Mouse (Mus musculus) embryonic facial prominence, embryonic 14.5 days (tissue): ENCODE data around the gene Kcnq4. TPM values are rescaled to one million over a fixed set of nuclear protein-coding genes. Genes with fewer than 3 reads are reported as not detected.

Experiments
- ATAC-seq: fragments of 200-750 bp; cut with Nextera tagmentation; 2 replicates; pipeline ENCODE4 v1.8.0; 2017; ENCODE audit warnings: low read depth, moderate number of reproducible peaks, moderate TSS enrichment
- DNase-seq: peaks from one replicate; pipeline ENCODE4 v3.0.0-alpha.2; 2015; ENCODE audit warnings: low spot score
- H3K27ac ChIP-seq: fragments of 300-500 bp; sonication (generic); replicated peaks from 2 replicates; pipeline ENCODE4 v1.5.1; 2014; ENCODE audit warnings: low read depth, mild to moderate bottlenecking, low read length, moderate library complexity
- H3K27me3 ChIP-seq: fragments of 300-500 bp; sonication (generic); replicated peaks from 2 replicates; pipeline ENCODE4 v1.6.1; 2014; ENCODE audit warnings: low read length; ENCODE audit not compliant: control insufficient read depth, insufficient read depth
- H3K36me3 ChIP-seq: fragments of 300-500 bp; sonication (generic); 2 replicates; pipeline ENCODE4 v1.6.1; 2014; ENCODE audit warnings: low read length, mixed read lengths; ENCODE audit not compliant: control insufficient read depth, insufficient read depth
- H3K4me1 ChIP-seq: fragments of 300-500 bp; sonication (generic); 2 replicates; pipeline ENCODE4 v1.6.1; 2014; ENCODE audit warnings: antibody characterized with exemption, low read length; ENCODE audit not compliant: control insufficient read depth, insufficient read depth
- H3K4me2 ChIP-seq: fragments of 300-500 bp; sonication (generic); 2 replicates; pipeline ENCODE4 v1.6.1; 2014; ENCODE audit warnings: low read depth, mild to moderate bottlenecking, low read length, moderate library complexity, mixed read lengths
- H3K4me3 ChIP-seq: fragments of 300-500 bp; sonication (generic); 2 replicates; pipeline ENCODE4 v1.5.1; 2014; ENCODE audit warnings: low read depth, mild to moderate bottlenecking, low read length
- H3K9ac ChIP-seq: fragments of 300-500 bp; sonication (generic); 2 replicates; pipeline ENCODE4 v1.6.1; 2014; ENCODE audit warnings: low read depth, mild to moderate bottlenecking, low read length, moderate library complexity, mixed read lengths
- H3K9me3 ChIP-seq: fragments of 300-500 bp; sonication (generic); 2 replicates; pipeline ENCODE4 v1.6.1; 2016; ENCODE audit warnings: low read length; ENCODE audit not compliant: control insufficient read depth
- WGBS: fragments of 180-500 bp; shearing (Covaris S2); extraction: QIAGEN DNeasy Blood & Tissue Kit; methylation state at CpG from one replicate; pipeline ENCODE4 v1.1.7; 2014; 5-methylcytosine and 5-hydroxymethylcytosine counted together
- polyA plus RNA-seq: library from polyadenylated mRNA; unstranded; fragments of >200 nt; fragmentation: Nextera tagmentation; extraction: Ambion mirVana; gene quantifications from 2 replicates; pipeline ENCODE4 v1.2.1, GENCODE M21; 2014

The Kcnq4 gene
- polyA plus RNA-seq, 1 experiment from 2014 or later, result 3.2 TPM

- ATAC-seq (no peak), DNase-seq (peak; percentile 16)
- Histone ChIP-seq H3K9ac (no peak overlapping the region), H3K36me3 (no peaks in the 10 kb centered on the region), H3K9me3 (no peaks in the 10 kb centered on the region), H3K27ac (no peak overlapping the region), H3K4me3 (no peak overlapping the region), H3K4me2 (peak overlapping the region; percentile 100), H3K27me3 (peaks cover 30% of the 10 kb centered on the region), H3K4me1 (no peaks in the 10 kb centered on the region)
- WGBS, result 56% methylated on average over 7 of the region's 7 CpGs
Observed at GRCm38 (mm10) chr4:120665782-120666181, 82.6 kb downstream of the Kcnq4 start.

- Histone ChIP-seq H3K9ac (no peak overlapping the region), H3K9me3 (no peaks in the 10 kb centered on the region), H3K4me1 (no peaks in the 10 kb centered on the region), H3K4me2 (no peak overlapping the region), H3K27me3 (peaks cover 30% of the 10 kb centered on the region), H3K27ac (no peak overlapping the region), H3K4me3 (no peak overlapping the region), H3K36me3 (no peaks in the 10 kb centered on the region)
- DNase-seq, result no peak
- no peak for ATAC-seq
- WGBS, result 38% methylated on average over 4 of the region's 4 CpGs
Observed at GRCm38 (mm10) chr4:120665144-120665700, 83.2 kb downstream of the Kcnq4 start.

- 63% methylated on average over 2 of the region's 2 CpGs for WGBS
- no peak for ATAC-seq
- H3K27me3 ChIP-seq, result peaks cover 30% of the 10 kb centered on the region
Observed at GRCm38 (mm10) chr4:120664601-120665000, 83.8 kb downstream of the Kcnq4 start.

DNA sequence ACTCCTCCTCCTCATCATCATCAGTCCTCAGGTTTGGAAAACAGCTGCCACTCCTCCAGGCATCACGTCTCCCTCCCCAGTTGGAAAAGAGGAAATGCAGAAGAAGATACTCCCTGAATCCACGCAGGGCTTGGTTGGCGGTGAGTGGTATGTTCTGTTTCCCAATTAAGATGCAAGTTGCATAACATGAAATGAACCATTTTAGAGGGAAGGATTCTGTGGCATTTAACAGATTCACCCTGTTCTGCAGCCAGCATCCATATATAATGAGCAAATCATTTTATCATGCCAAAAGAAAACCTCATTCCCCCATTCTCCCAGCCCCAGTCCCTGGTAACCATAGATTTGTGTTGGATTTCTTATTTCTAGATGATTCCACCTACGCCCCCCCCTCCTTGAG lies 87.9 kb downstream of the Kcnq4 start:
- no peak for ATAC-seq
- Histone ChIP-seq H3K27me3 (no peaks in the 10 kb centered on the region; the same call in 1 of the 2 replicates), H3K27ac (no peak overlapping the region), H3K9me3 (no peaks in the 10 kb centered on the region), H3K4me2 (no peak overlapping the region), H3K4me3 (no peak overlapping the region), H3K36me3 (no peaks in the 10 kb centered on the region), H3K9ac (no peak overlapping the region), H3K4me1 (no peaks in the 10 kb centered on the region)
- WGBS, result 69% methylated on average over 4 of the region's 4 CpGs
- DNase-seq, result no peak

More at GRCm38 (mm10) chr4:120664601-120665000, 83.8 kb downstream of the Kcnq4 start:
- H3K4me1 ChIP-seq, result no peaks in the 10 kb centered on the region
- H3K4me2 ChIP-seq, result no peak overlapping the region
- H3K27ac ChIP-seq, result no peak overlapping the region
- no peak overlapping the region for H3K4me3 ChIP-seq
- H3K9ac ChIP-seq, result no peak overlapping the region
- no peaks in the 10 kb centered on the region for H3K36me3 ChIP-seq
- H3K9me3 ChIP-seq, result no peaks in the 10 kb centered on the region
- DNase-seq, result no peak

GRCm38 (mm10) chr4:120655898-120656297 lies 92.5 kb downstream of the Kcnq4 start:
- H3K9ac ChIP-seq, result no peak overlapping the region
- no peaks in the 10 kb centered on the region for H3K9me3 ChIP-seq
- H3K27me3 ChIP-seq, result peaks cover 4% of the 10 kb centered on the region; the same call in 1 of the 2 replicates
- H3K27ac ChIP-seq, result no peak overlapping the region
- WGBS, result 67% methylated on average over 8 of the region's 8 CpGs
- ATAC-seq (no peak), DNase-seq (no peak)
- H3K4me1 ChIP-seq, result no peaks in the 10 kb centered on the region
- H3K4me2 ChIP-seq, result no peak overlapping the region
- H3K4me3 ChIP-seq, result no peak overlapping the region
- H3K36me3 ChIP-seq, result no peaks in the 10 kb centered on the region

- Histone ChIP-seq H3K9me3 (no peaks in the 10 kb centered on the region), H3K27me3 (peaks cover 42% of the 10 kb centered on the region), H3K36me3 (no peaks in the 10 kb centered on the region), H3K4me3 (peak overlapping the region; percentile 42), H3K4me2 (peak overlapping the region; percentile 74), H3K4me1 (no peaks in the 10 kb centered on the region), H3K27ac (no peak overlapping the region), H3K9ac (no peak overlapping the region)
- ATAC-seq (no peak), DNase-seq (no peak)
- 23% methylated on average over 7 of the region's 7 CpGs for WGBS
Observed at GRCm38 (mm10) chr4:120650208-120650592, 98.2 kb downstream of the Kcnq4 start.

DNA sequence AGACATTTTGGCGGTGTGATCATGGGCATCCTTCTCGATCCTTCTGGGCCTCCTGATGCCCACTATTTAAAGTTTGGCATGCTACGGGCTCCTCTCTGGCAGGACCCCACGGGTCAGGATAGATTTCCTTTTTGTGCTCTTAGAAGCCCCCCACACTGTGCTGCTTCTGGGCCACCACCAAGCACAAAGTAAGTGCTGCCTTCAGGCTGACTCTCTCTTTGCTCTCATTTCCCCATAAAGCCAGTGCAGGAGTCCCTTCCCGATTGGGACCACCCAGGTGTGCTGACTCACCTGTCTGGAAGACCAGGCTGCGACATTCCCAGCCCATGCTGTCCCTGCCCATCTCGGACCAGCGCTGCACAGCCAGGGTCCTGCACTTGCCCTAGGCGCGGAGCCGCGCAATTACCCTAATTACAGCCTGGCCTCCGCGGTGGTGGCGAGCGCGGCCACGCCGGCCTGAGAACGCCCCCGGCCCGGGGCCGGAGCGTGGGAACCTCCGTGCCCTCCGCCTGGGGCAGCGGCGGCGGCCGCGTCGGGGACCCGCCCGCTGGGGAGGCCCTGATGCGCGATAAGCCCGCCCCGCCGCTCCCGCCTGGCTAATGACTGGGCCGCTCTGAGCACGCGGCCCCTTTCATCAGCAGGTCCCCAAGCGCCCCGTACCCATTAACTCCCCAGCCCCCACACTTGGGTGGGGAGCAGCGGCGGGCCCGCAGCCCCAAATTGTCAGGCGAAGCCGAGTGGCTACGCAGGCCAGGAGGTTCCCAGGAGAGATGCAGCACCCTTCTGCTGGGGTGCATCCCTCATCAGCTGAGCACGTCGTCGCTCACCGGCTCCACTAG lies 98.8 kb downstream of the Kcnq4 start:
- Histone ChIP-seq H3K27ac (no peak overlapping the region), H3K4me3 (peak overlapping the region; percentile 42), H3K4me2 (peak overlapping the region; percentile 74), H3K9ac (peak overlapping the region; percentile 32; the same call in 1 of the 2 replicates), H3K9me3 (no peaks in the 10 kb centered on the region), H3K36me3 (no peaks in the 10 kb centered on the region), H3K27me3 (peaks cover 42% of the 10 kb centered on the region), H3K4me1 (no peaks in the 10 kb centered on the region)
- WGBS, result 7% methylated on average over 43 of the region's 55 CpGs
- DNase-seq (peak; percentile 22), ATAC-seq (peak; percentile 57)
